Mouse (Mus musculus) midbrain, embryonic 15.5 days (tissue): ENCODE results near the gene Stk40. TPM values are rescaled to one million over a fixed set of nuclear protein-coding genes. Genes with fewer than 3 reads are reported as not detected.
A peak's percentile ranks its signal among the peaks of the same experiment; 100 is the strongest.

Experiments used
- ATAC-seq: fragments of 200-750 bp; cut with Nextera tagmentation; replicated peaks from 2 replicates; pipeline ENCODE4 v1.8.0; 2017; ENCODE audit warnings: moderate TSS enrichment
- H3K27ac ChIP-seq: fragments of 300-500 bp; sonication (generic); 2 replicates; pipeline ENCODE4 v1.5.1; 2015; ENCODE audit warnings: mild to moderate bottlenecking, inconsistent platforms
- H3K27me3 ChIP-seq: fragments of 300-500 bp; sonication (generic); replicated peaks from 2 replicates; pipeline ENCODE4 v1.6.1; 2015; ENCODE audit warnings: inconsistent platforms
- H3K36me3 ChIP-seq: fragments of 300-500 bp; sonication (generic); replicated peaks from 2 replicates; pipeline ENCODE4 v1.6.1; 2015; ENCODE audit warnings: inconsistent platforms
- H3K4me1 ChIP-seq: fragments of 300-500 bp; sonication (generic); 2 replicates; pipeline ENCODE4 v1.6.1; 2015; ENCODE audit warnings: inconsistent platforms
- H3K4me2 ChIP-seq: fragments of 300-500 bp; sonication (generic); 2 replicates; pipeline ENCODE4 v1.6.1; 2015; ENCODE audit warnings: inconsistent platforms, mild to moderate bottlenecking, moderate library complexity
- H3K4me3 ChIP-seq: fragments of 300-500 bp; sonication (generic); 2 replicates; pipeline ENCODE4 v1.5.1; 2015; ENCODE audit warnings: mild to moderate bottlenecking, inconsistent platforms
- H3K9ac ChIP-seq: fragments of 300-500 bp; sonication (generic); 2 replicates; pipeline ENCODE4 v1.6.1; 2015; ENCODE audit warnings: mild to moderate bottlenecking, inconsistent platforms
- H3K9me3 ChIP-seq: fragments of 300-500 bp; sonication (generic); 2 replicates; pipeline ENCODE4 v1.6.1; 2016; ENCODE audit warnings: inconsistent platforms
- WGBS: fragments of 180-500 bp; shearing (Covaris S2); methylation state at CpG from one replicate; pipeline ENCODE4 v1.1.7; 2015; ENCODE audit warnings: mixed read lengths; 5-methylcytosine and 5-hydroxymethylcytosine counted together
- polyA plus RNA-seq: library from polyadenylated mRNA; unstranded; fragments of >200 nt; fragmentation: Nextera tagmentation; extraction: Ambion mirVana; gene quantifications from 2 replicates; pipeline ENCODE4 v1.2.1, GENCODE M21; 2015

Stk40 gene
- polyA plus RNA-seq, 1 experiment from 2014 or later = 34.4 TPM

- H3K9ac ChIP-seq = no peak overlapping the region
- WGBS = 84% methylated on average over 16 of the region's 16 CpGs
- H3K36me3 ChIP-seq = no peaks in the 10 kb centered on the region
- no peak overlapping the region for H3K4me2 ChIP-seq
- no peak overlapping the region for H3K4me3 ChIP-seq
- peaks cover 22% of the 10 kb centered on the region for H3K4me1 ChIP-seq
- peaks cover 38% of the 10 kb centered on the region for H3K27me3 ChIP-seq
- no peak overlapping the region for H3K27ac ChIP-seq
- no peaks in the 10 kb centered on the region for H3K9me3 ChIP-seq
- no peak for ATAC-seq
Measured at GRCm38 (mm10) chr4:126151701-126152440, 48.1 kb downstream of the Stk40 start.

- Histone ChIP-seq H3K27ac (no peak overlapping the region), H3K27me3 (peaks cover 32% of the 10 kb centered on the region), H3K4me3 (no peak overlapping the region), H3K36me3 (no peaks in the 10 kb centered on the region), H3K9me3 (no peaks in the 10 kb centered on the region), H3K4me1 (peaks cover 16% of the 10 kb centered on the region), H3K4me2 (no peak overlapping the region), H3K9ac (no peak overlapping the region)
- ATAC-seq = no peak
- 62% methylated on average over 14 of the region's 14 CpGs for WGBS
Measured at GRCm38 (mm10) chr4:126152864-126153263, 49.1 kb downstream of the Stk40 start.

DNA sequence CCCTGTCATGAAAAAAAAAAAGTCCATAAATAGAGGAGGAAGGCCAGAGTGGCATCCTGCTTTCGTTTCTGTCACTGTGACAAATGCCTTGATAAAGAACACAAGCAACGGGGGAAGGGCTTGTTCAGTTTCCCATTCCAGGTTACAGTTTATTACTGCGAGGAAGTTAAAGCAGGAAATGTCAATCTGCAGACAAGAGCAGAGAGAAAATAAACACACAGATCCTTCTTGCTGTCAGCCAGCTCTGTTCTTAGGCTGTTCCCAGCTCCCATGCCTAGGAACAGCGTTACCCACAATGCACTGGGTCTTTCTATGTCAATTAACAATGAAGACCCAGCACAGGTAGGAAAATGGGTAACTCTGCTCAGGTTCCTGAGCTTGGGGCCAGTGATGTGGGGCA is 51.4 kb downstream of the Stk40 start:
- H3K36me3 ChIP-seq = no peaks in the 10 kb centered on the region
- no peaks in the 10 kb centered on the region for H3K9me3 ChIP-seq
- peak overlapping the region; percentile 53 for H3K27ac ChIP-seq
- no peak for ATAC-seq
- no peak overlapping the region for H3K4me2 ChIP-seq
- peaks cover 8% of the 10 kb centered on the region for H3K27me3 ChIP-seq
- H3K9ac ChIP-seq = no peak overlapping the region
- no peaks in the 10 kb centered on the region for H3K4me1 ChIP-seq
- 74% methylated on average over 4 of the region's 4 CpGs for WGBS
- no peak overlapping the region for H3K4me3 ChIP-seq

DNA sequence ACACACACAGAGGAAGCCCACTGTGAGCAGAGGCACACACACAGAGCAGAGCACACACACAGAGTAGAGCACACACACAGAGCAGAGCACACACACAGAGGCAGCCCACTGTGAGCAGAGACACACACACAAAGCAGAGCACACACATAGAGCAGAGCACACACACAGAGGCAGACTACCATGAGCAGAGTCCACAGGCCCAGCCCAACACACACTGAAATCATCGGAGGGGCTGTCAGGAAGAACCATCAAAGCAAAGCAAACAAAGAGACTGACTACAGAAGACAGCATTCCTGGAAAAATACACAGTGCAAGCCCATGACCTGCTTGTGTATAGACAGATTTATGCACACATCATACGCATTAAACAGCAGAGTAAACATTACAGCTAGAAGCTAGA is 52.1 kb downstream of the Stk40 start:
- H3K9me3 ChIP-seq = no peaks in the 10 kb centered on the region
- peak; percentile 58; the same call in 1 of the 2 replicates for ATAC-seq
- WGBS = 63% methylated on average over 2 of the region's 2 CpGs
- no peaks in the 10 kb centered on the region for H3K36me3 ChIP-seq
- no peak overlapping the region for H3K9ac ChIP-seq
- H3K27ac ChIP-seq = peak overlapping the region; percentile 53
- no peaks in the 10 kb centered on the region for H3K4me1 ChIP-seq
- no peak overlapping the region for H3K4me2 ChIP-seq
- H3K4me3 ChIP-seq = no peak overlapping the region
- peaks cover 2% of the 10 kb centered on the region; the same call in 1 of the 2 replicates for H3K27me3 ChIP-seq

DNA sequence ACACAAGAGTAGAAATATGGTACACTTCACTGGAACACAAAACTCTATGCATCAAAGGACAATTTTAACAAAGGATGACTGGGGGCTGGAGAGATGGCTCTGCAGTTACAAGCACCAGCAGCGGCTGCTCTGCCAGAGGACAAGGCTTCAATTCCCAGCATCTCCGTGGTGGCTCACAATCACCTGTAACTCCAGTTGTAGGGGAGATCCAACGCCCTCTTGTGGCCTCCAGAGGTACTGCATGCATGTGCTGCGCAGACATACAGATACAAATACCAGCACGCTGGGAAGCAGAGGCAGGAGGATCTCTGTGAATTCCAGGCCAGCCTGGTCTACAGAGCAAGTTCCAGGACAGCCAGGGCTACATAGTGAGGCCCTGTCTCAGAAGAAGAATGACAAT is 52.9 kb downstream of the Stk40 start:
- Histone ChIP-seq H3K4me1 (no peaks in the 10 kb centered on the region), H3K4me3 (no peak overlapping the region), H3K9ac (no peak overlapping the region), H3K27me3 (no peaks in the 10 kb centered on the region), H3K9me3 (no peaks in the 10 kb centered on the region), H3K4me2 (no peak overlapping the region), H3K27ac (0 out of 2 replicates have a peak overlapping the region, but pooled peaks have one; percentile 53), H3K36me3 (no peaks in the 10 kb centered on the region)
- WGBS = 59% methylated on average over 5 of the region's 5 CpGs
- ATAC-seq = no peak

DNA sequence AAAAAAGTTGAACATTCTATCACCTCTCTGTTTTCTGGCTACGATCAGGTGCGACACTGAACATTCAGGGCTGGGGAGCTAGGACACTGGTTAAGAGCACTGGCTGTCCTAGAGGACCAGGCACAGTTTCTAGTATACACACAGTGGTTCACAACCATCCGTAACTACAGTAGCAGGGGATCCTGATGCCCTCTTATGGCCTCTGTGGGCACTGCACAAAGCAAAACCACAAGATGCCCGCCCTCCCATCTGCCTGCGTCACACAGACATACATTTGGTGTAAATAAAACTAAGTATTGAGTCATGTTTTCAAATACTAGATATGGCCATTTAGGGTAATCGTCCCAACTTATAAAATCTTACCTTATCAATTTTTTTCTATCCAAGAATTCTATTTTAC is 53.8 kb downstream of the Stk40 start:
- no peak overlapping the region for H3K4me2 ChIP-seq
- H3K4me1 ChIP-seq = peaks cover 3% of the 10 kb centered on the region; the same call in 1 of the 2 replicates
- WGBS = 86% methylated on average over 6 of the region's 6 CpGs
- H3K36me3 ChIP-seq = no peaks in the 10 kb centered on the region
- no peak for ATAC-seq
- H3K27me3 ChIP-seq = no peaks in the 10 kb centered on the region
- no peaks in the 10 kb centered on the region for H3K9me3 ChIP-seq
- no peak overlapping the region for H3K9ac ChIP-seq
- H3K27ac ChIP-seq = no peak overlapping the region
- H3K4me3 ChIP-seq = no peak overlapping the region

DNA sequence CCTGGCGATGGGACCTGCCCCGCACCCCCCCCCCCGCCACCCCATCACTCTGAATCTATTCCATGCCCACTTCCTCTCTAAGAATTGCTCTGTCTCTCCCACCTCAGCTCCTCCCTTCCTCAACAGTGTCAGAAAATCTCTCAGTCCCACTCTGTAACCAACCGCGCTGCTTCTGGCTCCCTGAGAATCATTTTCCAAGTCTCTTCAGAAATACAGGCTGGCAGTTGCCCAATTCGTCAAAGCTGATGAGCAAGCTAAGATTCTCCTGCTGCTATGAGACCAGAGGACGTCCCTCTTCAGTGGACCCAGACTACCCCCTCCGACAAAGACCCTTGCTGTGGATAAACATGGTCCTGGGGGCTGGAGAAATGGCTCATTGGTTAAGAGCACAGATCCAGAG is 55.7 kb downstream of the Stk40 start:
- Histone ChIP-seq H3K4me2 (no peak overlapping the region), H3K27me3 (no peaks in the 10 kb centered on the region), H3K4me1 (peaks cover 11% of the 10 kb centered on the region), H3K27ac (no peak overlapping the region), H3K36me3 (no peaks in the 10 kb centered on the region), H3K9me3 (no peaks in the 10 kb centered on the region), H3K4me3 (no peak overlapping the region), H3K9ac (no peak overlapping the region)
- WGBS = 71% methylated on average over 8 of the region's 8 CpGs
- ATAC-seq = no peak

GRCm38 (mm10) chr4:126160981-126161380 is 57.2 kb downstream of the Stk40 start:
- Histone ChIP-seq H3K4me1 (peaks cover 11% of the 10 kb centered on the region), H3K9me3 (no peaks in the 10 kb centered on the region), H3K9ac (no peak overlapping the region), H3K27ac (no peak overlapping the region), H3K4me2 (no peak overlapping the region), H3K4me3 (no peak overlapping the region), H3K36me3 (no peaks in the 10 kb centered on the region), H3K27me3 (no peaks in the 10 kb centered on the region)
- ATAC-seq = no peak
- 91% methylated on average over 8 of the region's 8 CpGs for WGBS

GRCm38 (mm10) chr4:126161456-126161855 is 57.7 kb downstream of the Stk40 start:
- no peaks in the 10 kb centered on the region for H3K27me3 ChIP-seq
- ATAC-seq = no peak
- peaks cover 11% of the 10 kb centered on the region for H3K4me1 ChIP-seq
- H3K27ac ChIP-seq = no peak overlapping the region
- H3K36me3 ChIP-seq = peaks cover 3% of the 10 kb centered on the region; the same call in 1 of the 2 replicates
- no peaks in the 10 kb centered on the region for H3K9me3 ChIP-seq
- no peak overlapping the region for H3K9ac ChIP-seq
- no peak overlapping the region for H3K4me3 ChIP-seq
- H3K4me2 ChIP-seq = no peak overlapping the region
- WGBS = 91% methylated on average over 6 of the region's 6 CpGs

- H3K9me3 ChIP-seq = no peaks in the 10 kb centered on the region
- peaks cover 7% of the 10 kb centered on the region; the same call in 1 of the 2 replicates for H3K36me3 ChIP-seq
- no peak overlapping the region for H3K4me3 ChIP-seq
- no peak overlapping the region for H3K9ac ChIP-seq
- H3K4me2 ChIP-seq = peak overlapping the region; percentile 96
- H3K27ac ChIP-seq = no peak overlapping the region
- ATAC-seq = peak; percentile 16; the same call in 1 of the 2 replicates
- WGBS = 72% methylated on average over 9 of the region's 9 CpGs
- H3K27me3 ChIP-seq = no peaks in the 10 kb centered on the region
- H3K4me1 ChIP-seq = peaks cover 11% of the 10 kb centered on the region
Measured at GRCm38 (mm10) chr4:126161986-126162385, 58.2 kb downstream of the Stk40 start.

DNA sequence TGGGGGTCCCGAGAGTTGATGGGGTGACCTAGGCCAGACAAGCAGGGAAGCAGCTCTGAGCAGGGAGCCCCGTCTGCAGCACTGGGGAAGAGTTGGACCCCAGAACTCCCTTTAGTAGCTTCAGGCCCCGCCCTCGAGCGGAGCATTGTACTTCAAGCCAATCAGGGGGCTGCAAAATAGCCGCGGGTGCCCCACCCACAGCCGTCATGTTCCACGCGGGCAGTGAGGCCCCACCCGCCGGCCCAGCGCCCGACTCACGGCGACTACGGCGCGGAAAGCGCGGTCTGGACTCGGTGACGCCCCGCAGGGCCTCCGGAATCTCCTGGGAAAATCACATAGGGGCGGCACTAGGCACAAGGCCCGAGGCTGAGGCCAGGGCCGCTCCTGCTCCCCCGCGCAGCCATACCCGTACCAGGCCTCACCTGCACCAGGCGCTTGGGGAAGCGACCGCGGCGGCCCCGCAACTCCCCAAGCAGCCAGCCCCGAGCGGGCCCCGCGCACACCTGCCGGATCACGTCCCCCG is 58.8 kb downstream of the Stk40 start:
- ATAC-seq = peak; percentile 90
- H3K4me2 ChIP-seq = peak overlapping the region; percentile 96
- H3K27me3 ChIP-seq = no peaks in the 10 kb centered on the region
- peaks cover 11% of the 10 kb centered on the region for H3K4me1 ChIP-seq
- peak overlapping the region; percentile 47 for H3K4me3 ChIP-seq
- WGBS = under 1% methylated on average over 44 of the region's 44 CpGs
- H3K27ac ChIP-seq = no peak overlapping the region
- peak overlapping the region; percentile 63 for H3K9ac ChIP-seq
- no peaks in the 10 kb centered on the region for H3K9me3 ChIP-seq
- peaks cover 9% of the 10 kb centered on the region; the same call in 1 of the 2 replicates for H3K36me3 ChIP-seq

- Histone ChIP-seq H3K4me3 (peak within 1 kb of the TSS; percentile 47), H3K4me2 (peak within 1 kb of the TSS; percentile 96), H3K9me3 (no peaks in the 10 kb centered on the region), H3K9ac (peak within 1 kb of the TSS; percentile 63), H3K27ac (no peak within 1 kb of the TSS), H3K36me3 (peaks cover 9% of the 10 kb centered on the region; the same call in 1 of the 2 replicates), H3K27me3 (no peaks in the 10 kb centered on the region), H3K4me1 (peaks cover 11% of the 10 kb centered on the region)
- peak; percentile 51; the same call in 1 of the 2 replicates for ATAC-seq
- 7% methylated on average over 22 of the region's 22 CpGs for WGBS
Measured at GRCm38 (mm10) chr4:126163067-126163659, 59.4 kb downstream of the Stk40 start, which contains the start of gene Sh3d21. TSS of gene Sh3d21 (minus strand) at chr4:126163491.
